Mouse (Mus musculus) C3H10T1/2 (cell line): Measurements from ENCODE around the gene Gm7954. TPM values are rescaled to one million over a fixed set of nuclear protein-coding genes. Genes with fewer than 3 reads are reported as not detected.

Source experiments
- polyA plus RNA-seq, 2 experiments: library from polyadenylated mRNA; unstranded; fragments of >200 nt; fragmentation: generic; extraction: Trizol; gene quantifications; one replicate each; pipeline ENCODE4 v1.2.1; 2012; ENCODE audit warnings: missing spikeins in 2 of 2

Gm7954 gene
- polyA plus RNA-seq = not detected

GRCm38 (mm10) chr14:41453418-41453817, at the start of gene Gm7954:
Gene Gm7954, minus strand, starts transcription at chr14:41453518.

GRCm38 (mm10) chr14:41489385-41489784, 36.1 kb upstream of the Gm7954 start, which contains the start of gene Gm3486:
Gene Gm3486, minus strand, starts transcription at chr14:41489485.

GRCm38 (mm10) chr14:41408181-41408580, 45.1 kb downstream of the Gm7954 start, which contains the start of gene Gm6482:
Gene Gm6482, minus strand, starts transcription at chr14:41408281.

Other genes with a start within 250 kb of the Gm7954 start
- not detected for gene Gm2832, start 174.7 kb downstream of the Gm7954 start, polyA plus RNA-seq
- not detected for gene Gm5798, start 104.9 kb downstream of the Gm7954 start, polyA plus RNA-seq
- not detected for gene Gm7945, start 67.1 kb downstream of the Gm7954 start, polyA plus RNA-seq
- not detected for gene Gm6482, start 45.2 kb downstream of the Gm7954 start, polyA plus RNA-seq
- gene Gm3486, start 36.0 kb upstream of the Gm7954 start, polyA plus RNA-seq = not detected
- not detected for gene Gm7970, start 102.1 kb upstream of the Gm7954 start, polyA plus RNA-seq
- gene 1700049E17Rik2, start 119.7 kb upstream of the Gm7954 start, polyA plus RNA-seq = not detected
- gene Gm3072, start 171.1 kb upstream of the Gm7954 start, polyA plus RNA-seq = not detected
- gene Gm3676, start 193.0 kb upstream of the Gm7954 start, polyA plus RNA-seq = not detected
- gene Gm8068, start 248.4 kb upstream of the Gm7954 start, polyA plus RNA-seq = not detected